Mouse (Mus musculus): Measurements from ENCODE around the gene Gabpa.

DNA sequence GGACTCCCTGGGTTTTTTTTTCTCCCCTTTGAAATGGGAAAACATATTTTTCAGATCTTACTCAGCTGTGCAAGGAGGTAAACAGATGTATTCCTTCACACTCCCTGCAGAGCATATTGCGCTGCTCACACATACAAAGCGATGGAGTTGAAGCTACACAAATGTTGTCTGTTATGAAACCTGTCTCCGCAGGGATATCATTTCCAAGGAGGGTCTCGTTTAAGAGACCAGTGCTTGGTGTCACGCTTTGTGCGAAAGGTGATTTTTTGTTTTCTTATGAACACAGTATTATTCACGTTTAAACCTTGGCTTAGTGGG is 41.0 kb downstream of the Gabpa start:
- TF ChIP-seq CTCF (IDR thresholded peaks at IDR 0.05; ENCODE audit: extremely low read depth, insufficient read depth, low read length) = no peak
- no peak for TF ChIP-seq POLR2A (IDR thresholded peaks at IDR 0.05; ENCODE audit: extremely low read depth, insufficient read depth, low read length)
